Mouse (Mus musculus) MEL (cell line): Measurements from ENCODE around the gene Ppp1r18. TPM values are rescaled to one million over a fixed set of nuclear protein-coding genes. Genes with fewer than 3 reads are reported as not detected.

Source experiments
- CHD1 ChIP-seq: IDR thresholded peaks from 2 replicates; pipeline ENCODE4 v1.6.1; 2012; ENCODE audit warnings: low read depth, mild to moderate bottlenecking, inconsistent platforms, low read length, improper control_type of control experiment
- CHD2 ChIP-seq: IDR thresholded peaks from 2 replicates; pipeline ENCODE4 v1.6.1; 2011; ENCODE audit warnings: low read length, improper control_type of control experiment
- CTCF ChIP-seq, 3 experiments: IDR thresholded peaks in 2 of 3; conservative IDR thresholded peaks in 1 of 3; 2 replicates each; pipeline ENCODE4 v1.5.1; 2011 to 2012; ENCODE audit warnings: low read length in 3 of 3, low read depth in 2 of 3, mild to moderate bottlenecking in 2 of 3, improper control_type of control experiment in 1 of 3, inconsistent platforms in 1 of 3, mixed read lengths in 1 of 3, moderate library complexity in 1 of 3; ENCODE audit not compliant: control insufficient read depth in 1 of 3, insufficient read depth in 1 of 3, poor library complexity in 1 of 3, severe bottlenecking in 1 of 3
- E2F4 ChIP-seq: IDR thresholded peaks from 2 replicates; pipeline ENCODE4 v1.6.1; 2011; ENCODE audit warnings: low read depth, low read length, improper control_type of control experiment, borderline replicate concordance
- EP300 ChIP-seq, 2 experiments: IDR thresholded peaks; 2 replicates each; pipeline ENCODE4 v1.6.1; 2011; ENCODE audit warnings: improper control_type of control experiment in 2 of 2, low read length in 2 of 2, low read depth in 1 of 2, mild to moderate bottlenecking in 1 of 2
- GATA1 ChIP-seq: IDR thresholded peaks from 2 replicates; pipeline ENCODE4 v1.6.1; 2011; ENCODE audit warnings: low read depth, low read length, improper control_type of control experiment
- HCFC1 ChIP-seq: IDR thresholded peaks from 2 replicates; pipeline ENCODE4 v1.6.1; 2012; ENCODE audit warnings: low read depth, mild to moderate bottlenecking, inconsistent platforms, low read length, improper control_type of control experiment, moderate library complexity
- JUND ChIP-seq: IDR thresholded peaks from 2 replicates; pipeline ENCODE4 v1.6.1; 2011; ENCODE audit warnings: low read depth, mild to moderate bottlenecking, improper control_type of control experiment, low read length
- KAT2A ChIP-seq: conservative IDR thresholded peaks from 2 replicates; pipeline ENCODE4 v1.6.1; 2012; ENCODE audit warnings: low read depth, low read length, improper control_type of control experiment, inconsistent platforms
- MAZ ChIP-seq: IDR thresholded peaks from 2 replicates; pipeline ENCODE4 v1.6.1; 2012; ENCODE audit warnings: low read depth, mild to moderate bottlenecking, inconsistent platforms, low read length, improper control_type of control experiment
- MXI1 ChIP-seq: IDR thresholded peaks from 2 replicates; pipeline ENCODE4 v1.6.1; 2011; ENCODE audit warnings: mild to moderate bottlenecking, low read depth, low read length, improper control_type of control experiment
- MYC ChIP-seq: IDR thresholded peaks from 2 replicates; pipeline ENCODE4 v1.6.1; 2011; ENCODE audit warnings: low read depth, mild to moderate bottlenecking, low read length, improper control_type of control experiment, moderate library complexity
- NELFE ChIP-seq: IDR thresholded peaks from 2 replicates; pipeline ENCODE4 v1.6.1; 2011; ENCODE audit warnings: low read depth, low read length, improper control_type of control experiment
- NRF1 ChIP-seq: IDR thresholded peaks from 2 replicates; pipeline ENCODE4 v1.6.1; 2014; ENCODE audit warnings: low read depth, mild to moderate bottlenecking, inconsistent platforms, low read length, improper control_type of control experiment, moderate library complexity; ENCODE audit not compliant: poor library complexity, insufficient read depth, severe bottlenecking
- POLR2A ChIP-seq, 2 experiments: IDR thresholded peaks; 2 replicates each; pipeline ENCODE4 v1.6.1; 2011 to 2012; ENCODE audit warnings: low read length in 2 of 2, mild to moderate bottlenecking in 2 of 2, control low read depth in 1 of 2, improper control_type of control experiment in 1 of 2, low read depth in 1 of 2, moderate library complexity in 1 of 2; ENCODE audit not compliant: control insufficient read depth in 1 of 2, insufficient read depth in 1 of 2, poor library complexity in 1 of 2
- SIN3A ChIP-seq: IDR thresholded peaks from 2 replicates; pipeline ENCODE4 v1.6.1; 2012; ENCODE audit warnings: low read length, improper control_type of control experiment, inconsistent platforms
- SMC3 ChIP-seq: IDR thresholded peaks from 2 replicates; pipeline ENCODE4 v1.6.1; 2011; ENCODE audit warnings: low read depth, low read length, improper control_type of control experiment
- TAL1 ChIP-seq: IDR thresholded peaks from 2 replicates; pipeline ENCODE4 v1.6.1; 2012; ENCODE audit warnings: mild to moderate bottlenecking, inconsistent platforms, low read length, moderate library complexity, mixed read lengths
- TBP ChIP-seq: IDR thresholded peaks from 2 replicates; pipeline ENCODE4 v1.8.0; 2011; ENCODE audit warnings: low read depth, low read length, improper control_type of control experiment
- TCF12 ChIP-seq: IDR thresholded peaks from 2 replicates; pipeline ENCODE4 v1.6.1; 2014; ENCODE audit warnings: low read depth, mild to moderate bottlenecking, inconsistent platforms, low read length, improper control_type of control experiment, moderate library complexity
- USF1 ChIP-seq: IDR thresholded peaks from 2 replicates; pipeline ENCODE4 v1.6.1; 2014; ENCODE audit warnings: low read depth, mild to moderate bottlenecking, inconsistent platforms, low read length, improper control_type of control experiment, moderate library complexity
- ZC3H11A ChIP-seq: IDR thresholded peaks from 2 replicates; pipeline ENCODE4 v1.6.1; 2012; ENCODE audit warnings: low read depth, mild to moderate bottlenecking, inconsistent platforms, low read length, improper control_type of control experiment
- ZKSCAN1 ChIP-seq: IDR thresholded peaks from 2 replicates; pipeline ENCODE4 v1.6.1; 2012; ENCODE audit warnings: low read depth, mild to moderate bottlenecking, inconsistent platforms, low read length, improper control_type of control experiment, moderate library complexity
- ZNF384 ChIP-seq: IDR thresholded peaks from 2 replicates; pipeline ENCODE4 v1.6.1; 2012; ENCODE audit warnings: low read depth, mild to moderate bottlenecking, inconsistent platforms, low read length, improper control_type of control experiment
- polyA plus RNA-seq, 2 experiments: library from polyadenylated mRNA; stranded (reverse) in 1 of 2; unstranded in 1 of 2; fragments of >175 nt in 1 of 2; fragments of >200 nt in 1 of 2; gene quantifications; 2 replicates each; pipeline versions ENCODE4 v1.2.1 to v1.2.4; 2012; ENCODE audit warnings: low replicate concordance in 2 of 2, low read depth in 1 of 2; ENCODE audit not compliant: insufficient read length in 2 of 2, insufficient read depth in 1 of 2, missing spikeins in 1 of 2
- total RNA-seq: library from RNA; depleted of rRNA; stranded (reverse); fragments of 300-350 nt; gene quantifications from 2 replicates; pipeline ENCODE4 v1.2.3, GENCODE M21; 2012

Ppp1r18 gene
- total and polyA plus RNA-seq, 3 experiments = 10.1 to 36.2 TPM; not detected in 1

GRCm38 (mm10) chr17:35870151-35870883 lies 4.9 kb downstream of the Ppp1r18 start (continued):
- TF ChIP-seq NRF1 (no peak), TBP (peak; percentile 53; the same call in 1 of the 2 replicates), CHD1 (0 out of 2 replicates have a peak, but pooled peaks have one; percentile 70), HCFC1 (no peak; the same call in none of the 2 replicates), ZNF384 (no peak), CTCF (IDR thresholded peaks at IDR 0.05 in 2 of 3, conservative IDR thresholded peaks at IDR 0.05 in 1 of 3; ENCODE audit: control insufficient read depth in 1 of 3, insufficient read depth in 1 of 3, low read depth in 2 of 3, low read length in 3 of 3, poor library complexity in 1 of 3, severe bottlenecking in 1 of 3) (no peak), SMC3 (no peak), SIN3A (no peak; the same call in 1 of the 2 replicates), TCF12 (no peak), CHD2 (peak; percentile 37), KAT2A (no peak), E2F4 (no peak), USF1 (no peak), JUND (no peak), MAZ (0 out of 2 replicates have a peak, but pooled peaks have one; percentile 61), TAL1 (peak; percentile 16; the same call in 1 of the 2 replicates), ZKSCAN1 (no peak), POLR2A (IDR thresholded peaks at IDR 0.05; ENCODE audit: control insufficient read depth in 1 of 2, insufficient read depth in 1 of 2, low read depth in 1 of 2, low read length in 2 of 2, poor library complexity in 1 of 2) (peak; percentile 16 to 42; a peak in 1 of 4 replicates), MYC (0 out of 2 replicates have a peak, but pooled peaks have one; percentile 42), GATA1 (no peak), ZC3H11A (no peak), MXI1 (peak; percentile 27; the same call in 1 of the 2 replicates), EP300 (IDR thresholded peaks at IDR 0.05; ENCODE audit: low read depth in 1 of 2, low read length in 2 of 2) (peak; percentile 39 to 63; a peak in 2 of 4 replicates), NELFE (peak; percentile 35; the same call in 1 of the 2 replicates)
